In genomic region chr2:166024621-166025020, GRCm38 (mm10) we compare ENCODE assay signal across 14 mouse cellular contexts.
"Had no signal": no experiment of that assay in that cellular context is flagged by ENCODE, and none has a peak within 500 bp of the region (broad histone marks: within the 10 kb centered on the region; RNA-seq: fewer than 3 reads in every experiment).

No protein-coding gene starts in this region.

- H3K27me3 ChIP-seq: liver, embryonic 15.5 days; midbrain, embryonic 13.5 days; stomach, embryonic 15.5 days had no signal

- DNase-seq: kidney, adult 8-10 months; kidney, postnatal 36 days; lung, adult 2 months; lung, postnatal 36 days; right cerebral cortex, postnatal 14 days; thymus, adult 2 months; thymus, postnatal 25 days had no signal

- H3K9ac ChIP-seq: liver, embryonic 15.5 days; midbrain, embryonic 13.5 days; stomach, embryonic 15.5 days had no signal

- H3K9me3 ChIP-seq: limb, embryonic 10.5 days; liver, embryonic 15.5 days; midbrain, embryonic 13.5 days; stomach, embryonic 15.5 days had no signal

- H3K27ac ChIP-seq: layer of hippocampus, adult 2 months; limb, embryonic 10.5 days; liver, embryonic 15.5 days; midbrain, embryonic 13.5 days; stomach, embryonic 15.5 days had no signal

- H3K36me3 ChIP-seq: limb, embryonic 10.5 days; liver, embryonic 15.5 days; midbrain, embryonic 13.5 days; stomach, embryonic 15.5 days had no signal

- ATAC-seq: lung, postnatal 0 days; midbrain, embryonic 13.5 days had no signal

- H3K4me3 ChIP-seq: layer of hippocampus, adult 2 months; limb, embryonic 10.5 days; liver, embryonic 15.5 days; midbrain, embryonic 13.5 days; stomach, embryonic 15.5 days had no signal

- H3K4me2 ChIP-seq: liver, embryonic 11.5 days; liver, embryonic 15.5 days; midbrain, embryonic 13.5 days; stomach, embryonic 15.5 days had no signal
